Mouse (Mus musculus) MEL (cell line): ENCODE measurements at regions not wholly inside any gene's neighbourhood (a gene's known extent, or its start where the extent isn't known, plus 50 kb on each side); places are given as distances from the start of the nearest gene placed in this dataset.

Experiments used
- CHD1 ChIP-seq: IDR thresholded peaks from 2 replicates; pipeline ENCODE4 v1.6.1; 2012; ENCODE audit warnings: low read depth, mild to moderate bottlenecking, inconsistent platforms, low read length, improper control_type of control experiment
- CHD2 ChIP-seq: IDR thresholded peaks from 2 replicates; pipeline ENCODE4 v1.6.1; 2011; ENCODE audit warnings: low read length, improper control_type of control experiment
- CTCF ChIP-seq, 3 experiments: IDR thresholded peaks in 2 of 3; conservative IDR thresholded peaks in 1 of 3; 2 replicates each; pipeline ENCODE4 v1.5.1; 2011 to 2012; ENCODE audit warnings: low read length in 3 of 3, low read depth in 2 of 3, mild to moderate bottlenecking in 2 of 3, improper control_type of control experiment in 1 of 3, inconsistent platforms in 1 of 3, mixed read lengths in 1 of 3, moderate library complexity in 1 of 3; ENCODE audit not compliant: control insufficient read depth in 1 of 3, insufficient read depth in 1 of 3, poor library complexity in 1 of 3, severe bottlenecking in 1 of 3
- EP300 ChIP-seq, 2 experiments: IDR thresholded peaks; 2 replicates each; pipeline ENCODE4 v1.6.1; 2011; ENCODE audit warnings: improper control_type of control experiment in 2 of 2, low read length in 2 of 2, low read depth in 1 of 2, mild to moderate bottlenecking in 1 of 2
- MAFK ChIP-seq: IDR thresholded peaks from 2 replicates; pipeline ENCODE4 v1.6.1; 2011; ENCODE audit warnings: low read depth, mild to moderate bottlenecking, low read length, improper control_type of control experiment, borderline replicate concordance
- MAX ChIP-seq: IDR thresholded peaks from 2 replicates; pipeline ENCODE4 v1.6.1; 2011; ENCODE audit warnings: low read length, improper control_type of control experiment
- SIN3A ChIP-seq: IDR thresholded peaks from 2 replicates; pipeline ENCODE4 v1.6.1; 2012; ENCODE audit warnings: low read length, improper control_type of control experiment, inconsistent platforms

- no peak for TF ChIP-seq CHD2
- TF ChIP-seq CHD1 = no peak
- no peak for TF ChIP-seq MAX
- no peak for TF ChIP-seq SIN3A
- TF ChIP-seq EP300 (IDR thresholded peaks at IDR 0.05; ENCODE audit: low read depth in 1 of 2, low read length in 2 of 2) = no peak
- TF ChIP-seq MAFK = no peak
- no peak for TF ChIP-seq CTCF (IDR thresholded peaks at IDR 0.05 in 2 of 3, conservative IDR thresholded peaks at IDR 0.05 in 1 of 3; ENCODE audit: control insufficient read depth in 1 of 3, insufficient read depth in 1 of 3, low read depth in 2 of 3, low read length in 3 of 3, poor library complexity in 1 of 3, severe bottlenecking in 1 of 3)
Measured at GRCm38 (mm10) chr3:134509702-134510101, 273.4 kb downstream of the Cxxc4 start.
